Mouse (Mus musculus) v-Abl transformed pro-B cells (cell line): ENCODE results near the gene Hbs1l.

Experiments
- in situ Hi-C, 2 experiments: fragments of 400-800 bp; cut with MboI; formaldehyde crosslinking; loops; one replicate each; pipeline ENCODE4 v1.15.1; 2025; ENCODE audit not compliant: unreplicated experiment in 2 of 2

Hbs1l gene

DNA sequence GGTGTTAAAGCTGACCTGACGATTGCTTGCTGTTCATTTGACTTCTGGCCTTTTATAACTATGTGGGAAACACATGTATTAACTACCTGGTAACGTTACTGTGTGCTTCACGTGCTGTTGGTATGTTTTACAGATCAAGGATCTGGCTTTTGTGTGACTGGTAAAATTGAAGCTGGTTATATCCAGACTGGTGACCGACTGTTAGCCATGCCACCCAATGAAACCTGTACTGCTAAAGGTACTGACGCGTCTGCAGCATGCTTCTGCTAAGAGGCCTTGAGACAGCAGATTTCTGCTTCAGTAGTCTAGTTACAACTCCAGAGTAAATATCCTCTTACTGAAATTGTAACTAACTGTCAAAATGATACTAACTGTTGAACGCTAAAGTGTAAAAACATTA lies 58.7 kb downstream of the Hbs1l start:
- in situ Hi-C loops: loop anchor here in 1 of 2 experiments (10.0 kb wide), 1 partner anchor 1020 kb away; no protein-coding TSS in a partner anchor

DNA sequence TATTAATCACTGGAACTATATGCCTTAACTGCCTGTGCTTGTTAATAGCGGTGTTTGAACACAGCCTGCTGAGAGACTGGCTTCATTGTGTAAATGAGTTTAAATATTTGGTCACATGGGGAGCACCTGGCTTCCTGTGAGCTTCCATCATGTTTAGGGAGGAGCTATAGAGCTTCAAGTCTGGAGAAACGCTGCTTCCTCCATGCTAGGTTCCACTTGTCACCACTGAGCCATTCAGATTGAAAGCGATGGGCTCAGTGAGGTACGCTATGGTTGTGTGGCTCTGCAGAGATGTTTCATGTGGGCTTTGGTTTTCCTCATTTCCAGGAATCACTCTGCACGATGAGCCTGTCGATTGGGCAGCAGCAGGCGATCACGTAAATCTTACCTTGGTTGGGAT lies 62.2 kb downstream of the Hbs1l start:
- in situ Hi-C loops: loop anchor here in 1 of 2 experiments (10.0 kb wide), 1 partner anchor 1023 kb away; no protein-coding TSS in a partner anchor

DNA sequence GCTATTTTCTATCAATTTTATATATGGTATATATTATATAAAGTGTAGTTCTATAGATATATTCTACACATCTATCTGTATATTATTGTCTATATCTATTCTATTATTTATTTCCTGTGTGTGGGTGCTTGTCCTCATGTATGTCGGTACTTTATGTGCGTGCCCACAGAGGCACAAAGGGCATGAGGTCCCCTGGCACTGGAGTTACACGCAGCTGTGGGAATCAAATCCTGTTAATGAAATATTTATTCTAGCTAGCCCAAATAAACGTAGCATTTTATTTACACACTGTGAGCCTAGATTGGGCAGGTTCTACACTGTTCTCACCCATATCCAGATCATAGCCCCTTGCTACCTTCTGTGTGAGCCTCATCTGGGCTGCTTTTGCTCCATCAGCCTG lies 63.3 kb downstream of the Hbs1l start:
- in situ Hi-C loops: loop anchor here in 1 of 2 experiments (10.0 kb wide), 1 partner anchor 1024 kb away; no protein-coding TSS in a partner anchor

DNA sequence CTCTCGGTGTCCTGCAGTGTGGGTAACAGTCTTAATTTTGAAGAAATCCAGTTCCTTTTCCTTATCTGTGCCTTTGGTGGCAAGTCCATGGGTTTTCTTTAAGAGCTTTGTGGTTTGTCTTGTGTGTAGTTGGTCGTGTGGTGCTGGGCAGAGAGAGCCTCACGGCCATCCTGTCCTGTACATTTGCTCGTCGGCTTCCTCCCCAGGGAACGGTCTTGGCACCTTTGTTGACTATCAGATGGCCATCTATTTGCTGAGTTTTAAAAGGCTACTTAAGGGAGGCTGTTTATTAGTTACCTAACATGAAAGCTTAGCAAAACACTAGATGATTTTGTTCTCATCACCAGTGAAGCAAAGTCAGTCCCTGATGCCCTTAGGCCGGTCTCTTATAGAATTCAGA lies 66.1 kb downstream of the Hbs1l start:
- in situ Hi-C loops: no loop called here

DNA sequence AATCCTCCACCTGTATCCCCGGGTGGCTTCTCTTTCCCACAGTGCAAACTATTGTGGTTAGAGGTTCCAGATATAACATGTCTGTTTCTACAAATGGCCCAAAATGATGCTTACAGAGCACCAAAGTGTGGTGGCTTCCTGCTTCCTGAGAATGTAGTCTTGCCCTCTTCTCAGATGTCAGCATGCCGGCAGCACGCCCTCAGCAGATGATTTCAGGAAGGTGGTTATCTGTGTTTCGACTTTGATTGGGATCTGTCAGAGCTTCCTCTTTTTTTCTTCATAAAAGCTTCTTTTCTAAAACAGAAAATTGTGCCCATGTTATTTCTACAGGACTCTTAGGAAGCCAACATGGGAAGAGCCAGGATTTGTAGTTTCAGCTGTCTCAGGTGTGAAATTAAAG lies 67.5 kb downstream of the Hbs1l start:
- in situ Hi-C loops: no loop called here

DNA sequence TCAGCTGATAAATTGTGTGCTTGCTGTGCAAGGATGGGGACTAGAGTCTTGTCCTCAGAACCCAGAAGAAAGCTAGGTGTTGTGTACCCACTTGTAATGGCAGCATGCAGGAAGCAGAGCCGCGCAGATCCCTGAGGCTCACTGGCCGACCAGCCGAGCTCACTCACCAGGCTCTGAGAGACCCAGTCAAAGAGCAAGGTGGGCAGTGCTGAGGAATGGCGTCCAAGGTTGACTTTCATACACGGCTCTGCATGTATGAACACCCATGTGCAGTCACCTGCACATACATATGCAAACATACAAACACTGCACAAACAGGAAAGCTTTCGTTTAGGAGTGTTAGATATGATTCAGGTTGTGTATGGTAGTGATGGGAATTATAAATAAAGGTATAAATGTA lies 69.2 kb downstream of the Hbs1l start:
- in situ Hi-C loops: no loop called here

DNA sequence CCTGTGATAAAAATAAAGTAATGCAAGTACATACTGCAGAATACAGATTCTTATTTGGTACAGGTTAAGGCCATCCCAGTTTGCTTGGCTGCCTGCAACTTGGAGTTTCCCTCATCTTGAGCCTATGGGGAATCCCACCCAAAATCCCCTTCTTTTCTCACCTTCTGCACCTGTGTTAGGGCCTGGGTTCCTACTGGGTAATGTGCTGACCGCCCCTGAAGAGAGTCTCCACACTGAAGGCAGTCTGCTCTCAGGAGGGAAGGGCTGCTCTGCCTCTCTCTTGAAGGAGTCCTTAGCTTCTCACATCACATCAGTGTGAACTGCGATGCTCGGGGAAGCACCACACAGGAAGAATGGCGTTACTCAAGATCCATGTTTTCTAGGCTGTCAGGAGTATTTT lies 70.1 kb downstream of the Hbs1l start:
- in situ Hi-C loops: no loop called here

DNA sequence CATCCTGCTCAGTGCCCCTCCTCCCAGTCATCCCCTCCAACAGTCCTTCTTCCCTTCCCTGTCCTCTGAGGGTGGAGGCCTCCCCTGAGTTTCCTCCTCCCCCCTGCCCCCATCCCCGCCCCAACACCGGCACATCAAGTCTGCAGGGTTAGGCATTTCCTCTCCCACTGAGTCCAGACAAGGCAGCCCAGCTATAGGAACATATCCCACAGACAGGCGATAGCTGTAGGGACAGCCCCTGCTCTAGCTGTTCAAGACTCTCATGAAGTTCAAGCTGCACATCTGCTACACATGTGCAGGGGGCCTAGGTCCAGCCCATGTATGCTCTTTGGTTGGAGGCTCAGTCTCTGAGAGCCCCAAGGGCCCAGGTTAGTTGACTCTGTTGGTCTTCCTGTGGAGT lies 70.7 kb downstream of the Hbs1l start:
- in situ Hi-C loops: no loop called here

DNA sequence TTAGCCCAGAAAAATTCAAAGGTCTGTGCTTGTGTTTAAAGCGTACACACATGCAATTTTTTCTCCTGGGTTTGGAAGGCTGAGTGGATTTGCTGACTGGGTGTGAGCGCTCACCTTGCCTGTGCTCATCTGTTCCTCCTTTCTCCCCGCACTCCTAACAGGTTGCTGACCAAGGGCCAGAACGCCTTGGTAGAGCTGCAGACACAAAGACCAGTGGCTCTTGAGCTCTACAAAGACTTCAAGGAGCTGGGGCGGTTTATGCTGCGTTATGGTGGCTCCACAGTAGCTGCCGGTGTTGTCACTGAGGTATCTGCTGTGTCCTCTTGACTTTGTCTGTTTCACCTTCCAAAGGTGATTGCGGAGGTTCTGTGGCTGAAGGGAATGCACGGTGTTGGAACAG lies 71.7 kb downstream of the Hbs1l start:
- in situ Hi-C loops: no loop called here

DNA sequence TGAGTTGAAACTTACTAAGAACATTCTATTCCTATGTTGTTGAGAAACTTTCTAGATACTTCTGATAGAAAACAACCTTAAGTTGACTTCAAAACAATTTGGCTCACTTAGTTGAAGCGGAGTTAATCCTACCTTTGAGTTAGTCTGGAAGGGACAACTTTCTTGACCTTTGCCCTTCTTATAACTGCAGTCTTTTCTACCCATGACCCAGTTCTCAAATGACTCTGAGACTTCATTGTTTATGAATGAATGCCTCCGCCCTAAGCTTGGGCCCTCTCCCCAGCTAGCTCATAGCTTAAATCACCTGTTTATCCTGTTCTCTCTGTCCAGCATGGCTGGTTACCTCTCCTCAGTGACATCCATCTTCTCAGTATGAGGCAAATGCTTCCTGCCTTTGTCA lies 73.8 kb downstream of the Hbs1l start:
- in situ Hi-C loops: no loop called here

DNA sequence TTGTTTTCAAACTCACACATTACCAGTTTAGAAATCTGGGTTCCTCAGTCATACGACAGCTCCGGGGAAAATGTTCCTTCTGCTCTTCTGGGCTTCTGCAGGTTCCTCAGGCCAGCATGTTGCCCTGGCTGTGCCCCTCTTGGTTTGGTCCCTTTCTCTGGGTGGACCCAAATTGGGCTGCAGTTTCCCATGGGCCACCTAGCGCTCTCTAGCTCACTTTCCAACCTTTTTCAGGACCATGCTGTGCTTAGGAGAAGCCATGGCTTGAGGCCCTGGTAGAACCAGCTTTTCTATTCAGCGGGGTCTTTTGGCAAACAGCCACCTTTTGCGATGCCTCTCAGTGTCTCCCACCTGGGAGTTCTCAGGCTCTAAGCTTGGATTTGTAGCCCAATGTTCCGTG lies 76.5 kb downstream of the Hbs1l start:
- in situ Hi-C loops: no loop called here

DNA sequence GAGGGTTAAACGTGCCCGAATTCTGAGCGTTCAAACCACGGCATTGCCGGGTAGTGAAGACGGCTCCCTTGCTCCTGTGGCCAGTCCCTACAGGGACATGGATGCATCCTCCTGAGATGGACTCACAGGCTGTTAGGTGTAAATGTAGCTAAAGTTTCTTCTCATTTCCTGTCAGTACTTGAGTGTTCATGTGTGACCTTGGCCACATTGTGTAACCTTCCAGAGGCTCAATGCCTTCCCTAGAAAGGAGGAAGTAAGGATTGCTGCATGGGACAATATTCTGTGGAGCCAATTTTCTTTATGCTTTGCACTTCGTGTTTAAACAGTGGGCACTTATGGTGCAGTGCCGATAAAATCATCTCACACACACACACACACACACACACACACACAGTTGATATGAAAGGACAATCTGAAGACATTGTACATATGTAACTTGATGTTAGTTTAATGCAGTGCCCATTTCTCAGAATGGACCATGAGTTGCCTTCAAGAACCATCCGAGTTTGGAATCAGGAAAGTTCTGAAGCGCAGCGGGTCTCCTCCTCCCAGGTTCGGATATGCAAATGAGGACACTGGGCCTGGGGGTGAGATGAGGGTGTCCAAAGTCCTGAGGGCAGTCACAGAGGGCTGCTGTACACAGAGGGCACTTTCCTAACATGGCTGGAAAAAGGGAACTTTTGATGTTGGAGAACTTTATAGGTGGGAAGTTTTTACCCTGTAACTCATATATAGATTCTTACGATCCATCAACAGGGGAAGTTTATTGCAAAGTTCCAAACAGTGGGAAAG lies 81.1 kb downstream of the Hbs1l start, which contains the start of gene Aldh8a1:
Aldh8a1 (plus strand) TSS at position 610 of the 792 bp plus-strand sequence.
- in situ Hi-C loops: loop anchor here in 1 of 2 experiments (25.0 kb wide), 1 partner anchor 1710 kb away; no protein-coding TSS in a partner anchor

DNA sequence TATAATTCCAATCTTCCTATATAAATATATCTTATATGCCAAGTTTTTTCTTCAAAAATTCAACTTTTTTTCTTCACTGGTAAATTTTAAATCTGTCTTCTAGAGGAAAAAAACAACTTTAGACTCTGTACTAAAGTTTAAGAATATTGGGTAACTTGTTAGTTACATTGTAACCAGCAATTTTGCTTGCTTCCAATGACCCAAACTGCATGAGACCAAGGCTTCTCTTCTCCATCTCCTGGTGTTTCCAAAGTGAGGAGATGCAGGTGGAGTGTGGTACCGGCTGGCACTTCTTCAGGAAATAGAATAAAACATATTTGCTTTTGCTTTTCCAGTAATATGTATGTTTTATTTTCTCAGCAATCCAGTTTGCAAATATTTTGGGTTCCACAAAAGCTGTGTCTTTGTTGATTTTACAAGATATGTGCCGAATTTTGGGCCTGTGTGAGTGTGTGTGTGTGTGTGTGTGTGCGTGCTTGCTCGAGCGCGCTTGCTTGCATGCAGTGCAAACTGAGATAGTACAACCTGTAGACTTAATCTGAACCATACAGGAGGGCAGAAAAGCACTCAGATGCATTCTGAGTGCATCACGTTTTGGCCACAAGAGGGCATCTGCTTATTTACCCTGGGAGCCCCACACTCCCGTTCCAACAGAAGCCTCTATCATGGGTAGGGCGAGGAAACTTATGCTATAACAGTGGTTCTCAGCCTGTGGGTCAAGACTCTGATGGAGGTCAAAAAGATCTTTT lies 82.6 kb downstream of the Hbs1l start:
- in situ Hi-C loops: loop anchor here in 1 of 2 experiments (25.0 kb wide), 1 partner anchor 1709 kb away; no protein-coding TSS in a partner anchor

DNA sequence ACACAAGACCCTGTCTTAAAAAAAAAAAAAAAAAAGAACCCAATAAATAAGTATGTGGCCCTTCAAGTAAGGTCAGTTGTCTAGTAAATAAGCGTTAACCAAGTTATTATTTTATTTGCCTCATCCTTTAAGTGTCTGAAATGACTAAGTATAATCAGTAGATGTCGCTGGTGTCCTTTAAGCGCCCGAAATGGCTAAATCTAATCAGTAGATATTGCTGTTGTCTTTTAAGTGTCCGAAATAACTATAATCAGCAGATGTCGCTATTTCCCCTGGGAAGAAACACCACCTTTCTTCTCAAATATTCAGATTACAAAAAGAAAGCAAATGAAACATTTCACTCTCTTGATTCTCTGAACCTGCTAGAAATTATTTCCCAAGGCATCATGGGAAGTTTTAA lies 87.1 kb downstream of the Hbs1l start:
- in situ Hi-C loops: loop anchor here (5.0 to 25.0 kb wide), 3 partner anchors 79 to 1704 kb away; no protein-coding TSS in a partner anchor

DNA sequence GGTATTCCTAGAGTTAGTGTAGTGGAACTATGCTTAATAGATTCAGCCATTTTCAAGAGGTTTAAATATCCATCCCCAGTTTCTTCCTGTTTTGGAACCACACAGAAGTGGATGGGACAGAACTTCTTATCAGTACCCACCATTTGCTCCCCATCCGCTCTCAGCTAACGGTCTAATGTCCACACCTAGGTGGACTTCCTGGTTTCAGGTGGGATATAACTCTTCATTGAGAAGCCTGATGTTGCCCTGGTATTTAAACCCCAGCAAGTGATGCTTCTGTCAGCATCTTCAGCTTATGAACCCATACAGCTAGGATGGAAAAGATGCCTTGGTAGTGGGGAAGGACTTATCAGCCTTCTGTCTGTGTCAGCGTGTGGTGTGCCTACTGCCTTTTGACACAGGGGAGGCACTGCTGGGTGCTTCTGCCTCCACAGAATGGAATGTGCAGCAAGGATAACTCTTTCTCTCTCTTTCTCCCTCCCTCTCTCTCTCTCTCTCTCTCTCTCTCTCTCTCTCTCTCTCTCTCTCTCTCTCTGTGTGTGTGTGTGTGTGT lies 89.4 kb downstream of the Hbs1l start:
- in situ Hi-C loops: loop anchor here in 1 of 2 experiments (25.0 kb wide), 1 partner anchor 1702 kb away; no protein-coding TSS in a partner anchor

DNA sequence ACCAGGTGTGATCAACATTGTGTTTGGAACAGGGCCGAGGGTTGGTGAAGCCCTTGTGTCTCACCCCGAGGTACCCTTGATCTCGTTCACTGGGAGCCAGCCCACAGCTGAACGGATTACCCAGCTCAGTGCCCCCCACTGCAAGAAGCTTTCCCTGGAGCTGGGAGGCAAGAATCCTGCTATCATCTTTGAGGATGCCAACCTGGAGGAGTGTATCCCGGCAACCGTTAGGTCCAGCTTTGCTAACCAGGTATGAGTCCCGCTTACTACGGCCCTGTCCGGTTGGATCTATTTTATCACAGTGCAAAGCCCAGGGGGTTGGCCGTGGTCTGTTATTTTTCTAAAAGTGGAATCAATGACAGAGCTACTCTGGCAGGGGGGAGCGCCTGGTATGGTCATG lies 93.3 kb downstream of the Hbs1l start:
- in situ Hi-C loops: loop anchor here in 1 of 2 experiments (25.0 kb wide), 1 partner anchor 1698 kb away; no protein-coding TSS in a partner anchor

DNA sequence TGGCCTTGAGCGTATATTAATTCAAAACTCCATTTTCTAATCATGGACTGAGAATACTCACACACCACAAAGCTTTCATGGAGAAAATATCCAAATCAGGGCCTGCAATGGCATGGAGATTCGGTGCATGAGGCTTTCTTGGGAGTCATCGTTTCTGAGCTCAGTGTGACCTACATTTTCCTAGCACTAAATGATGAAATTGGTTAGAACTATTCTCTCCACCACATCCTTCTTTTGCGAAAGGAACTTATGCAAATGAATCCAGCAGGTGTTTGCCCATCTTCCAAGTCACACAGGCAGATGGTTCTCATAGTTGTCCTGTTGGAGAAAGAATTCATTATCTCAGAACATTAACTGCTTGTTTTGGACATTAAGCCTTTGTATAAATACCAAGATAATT lies 94.7 kb downstream of the Hbs1l start:
- in situ Hi-C loops: loop anchor here (10.0 to 25.0 kb wide), 2 partner anchors 1084 to 1697 kb away; no protein-coding TSS in a partner anchor

DNA sequence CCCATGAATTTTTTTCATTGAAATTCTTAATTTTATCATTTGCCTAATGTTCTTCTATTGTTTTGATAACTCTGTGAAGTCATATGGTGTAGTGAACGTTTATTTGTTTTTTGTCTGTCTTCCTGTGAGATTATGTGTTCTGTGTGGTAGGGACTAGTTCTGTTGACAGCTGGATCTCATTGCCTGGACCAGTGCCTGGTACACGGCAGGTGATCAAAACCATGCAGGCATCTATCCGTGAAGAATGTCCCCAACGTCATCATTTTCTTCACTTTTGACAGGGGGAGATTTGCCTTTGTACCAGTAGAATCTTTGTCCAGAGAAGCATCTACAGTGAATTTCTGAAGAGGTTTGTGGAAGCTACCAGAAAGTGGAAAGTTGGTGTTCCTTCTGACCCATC lies 95.5 kb downstream of the Hbs1l start:
- in situ Hi-C loops: loop anchor here (10.0 to 25.0 kb wide), 2 partner anchors 1084 to 1696 kb away; no protein-coding TSS in a partner anchor

DNA sequence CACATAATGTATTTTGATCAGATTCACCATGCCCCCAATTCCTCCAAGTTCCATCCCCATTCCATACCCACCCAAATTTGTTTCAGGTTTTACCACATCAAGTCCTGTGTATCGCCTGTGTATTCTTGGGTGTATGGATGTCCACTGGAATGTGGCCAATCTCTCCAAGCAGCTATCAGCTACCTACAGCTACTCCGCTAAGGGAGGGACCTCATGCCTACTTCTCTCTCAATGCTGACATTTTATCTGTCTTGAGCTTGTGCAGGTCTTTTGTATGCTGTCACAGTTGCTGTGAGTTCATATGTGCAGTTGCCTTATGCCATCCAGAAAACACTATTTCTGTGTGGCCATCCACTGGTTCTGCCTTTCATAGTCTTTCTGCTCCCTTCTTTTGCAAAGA lies 97.6 kb downstream of the Hbs1l start:
- in situ Hi-C loops: loop anchor here (10.0 to 25.0 kb wide), 2 partner anchors 1081 to 1694 kb away; no protein-coding TSS in a partner anchor

DNA sequence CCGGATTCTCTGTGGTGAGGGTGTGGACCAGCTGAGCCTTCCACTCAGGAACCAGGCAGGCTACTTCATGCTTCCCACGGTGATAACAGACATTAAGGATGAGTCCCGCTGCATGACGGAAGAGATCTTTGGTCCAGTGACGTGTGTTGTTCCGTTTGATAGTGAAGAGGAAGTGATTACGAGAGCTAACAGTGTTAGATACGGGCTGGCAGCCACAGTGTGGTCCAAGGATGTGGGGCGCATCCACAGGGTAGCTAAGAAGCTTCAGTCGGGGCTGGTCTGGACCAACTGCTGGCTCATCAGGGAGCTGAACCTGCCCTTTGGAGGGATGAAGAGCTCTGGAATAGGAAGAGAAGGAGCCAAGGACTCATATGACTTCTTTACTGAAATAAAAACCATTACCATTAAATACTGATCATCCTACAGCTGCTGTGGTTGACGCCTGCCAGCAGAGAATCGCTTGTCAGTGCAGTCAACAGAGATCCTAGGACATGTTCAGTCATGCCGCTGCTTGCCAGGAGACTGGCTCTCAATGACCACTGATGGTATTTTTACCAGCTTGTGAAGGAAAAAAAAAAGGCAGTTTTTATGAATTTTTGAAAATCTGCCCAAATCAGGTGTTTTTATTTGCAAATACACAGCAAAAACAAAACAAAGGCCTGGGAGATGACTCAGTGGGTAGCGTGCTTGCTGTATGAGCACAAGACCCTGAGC lies 99.8 kb downstream of the Hbs1l start:
- in situ Hi-C loops: loop anchor here (10.0 to 25.0 kb wide), 2 partner anchors 1079 to 1692 kb away; no protein-coding TSS in a partner anchor
